Mouse (Mus musculus) C2C12 (cell line): Measurements from ENCODE around the gene Dlg5.

Source experiments
- CTCF ChIP-seq: IDR thresholded peaks from one replicate; pipeline ENCODE4 v1.5.1; 2011; ENCODE audit not compliant: control insufficient read depth, insufficient read depth, insufficient read length
- MYOD1 ChIP-seq: IDR thresholded peaks from one replicate; pipeline ENCODE4 v1.6.1; 2011; ENCODE audit warnings: low read depth; ENCODE audit not compliant: control insufficient read depth, insufficient read length

GRCm38 (mm10) chr14:24190131-24190530 is 55.6 kb downstream of the Dlg5 start:
- no peak for TF ChIP-seq CTCF
- no peak for TF ChIP-seq MYOD1
